Mouse (Mus musculus) erythroblast, embryonic 14.5 days (primary cell): ENCODE data around the gene Sept8. TPM values are rescaled to one million over a fixed set of nuclear protein-coding genes. Genes with fewer than 3 reads are reported as not detected.

ENCODE experiments used
- H3K27me3 ChIP-seq: 2 replicates; pipeline ENCODE4 v1.6.1; 2012; ENCODE audit warnings: inconsistent platforms; ENCODE audit not compliant: control insufficient read depth
- H3K36me3 ChIP-seq: 2 replicates; pipeline ENCODE4 v1.6.1; 2012; ENCODE audit warnings: mild to moderate bottlenecking, inconsistent platforms; ENCODE audit not compliant: control insufficient read depth
- H3K4me1 ChIP-seq: 2 replicates; pipeline ENCODE4 v1.6.1; 2012; ENCODE audit warnings: inconsistent platforms; ENCODE audit not compliant: control insufficient read depth
- H3K4me3 ChIP-seq: replicated peaks from 2 replicates; pipeline ENCODE3; 2012; ENCODE audit warnings: moderate library complexity, mild to moderate bottlenecking, inconsistent platforms
- H3K9me3 ChIP-seq: 2 replicates; pipeline ENCODE4 v1.6.1; 2012; ENCODE audit warnings: low read length, inconsistent platforms, mixed read lengths; ENCODE audit not compliant: control insufficient read depth
- GATA1 ChIP-seq: IDR thresholded peaks from 2 replicates; pipeline ENCODE4 v1.6.1; 2012; ENCODE audit warnings: low read length, inconsistent platforms, mixed read lengths
- TAL1 ChIP-seq: IDR thresholded peaks from 3 replicates; pipeline ENCODE4 v1.6.1; 2012; ENCODE audit warnings: low read length, inconsistent platforms, mixed read lengths
- polyA plus RNA-seq: library from polyadenylated mRNA; stranded (reverse); fragments of >175 nt; gene quantifications from 2 replicates; pipeline ENCODE4 v1.2.3, GENCODE M21; 2012

The Sept8 gene
- 7.5 and 7.8 TPM in 2 replicates for polyA plus RNA-seq

GRCm38 (mm10) chr11:53519207-53520121 is at the start of gene Sept8:
Gene Sept8, plus strand, starts transcription at chr11:53519257.
- H3K27me3 ChIP-seq: no peaks in the 10 kb centered on the region
- H3K4me3 ChIP-seq: peak within 1 kb of the TSS; percentile 77
- peaks cover 25% of the 10 kb centered on the region for H3K36me3 ChIP-seq
- no peaks in the 10 kb centered on the region for H3K9me3 ChIP-seq
- H3K4me1 ChIP-seq: peaks cover 86% of the 10 kb centered on the region
- no peak for TF ChIP-seq TAL1
- no peak for TF ChIP-seq GATA1

GRCm38 (mm10) chr11:53469294-53469967 is 49.6 kb upstream of the Sept8 start:
- Histone ChIP-seq H3K4me3 (no peak overlapping the region), H3K4me1 (peaks cover 19% of the 10 kb centered on the region), H3K9me3 (peaks cover 3% of the 10 kb centered on the region), H3K36me3 (no peaks in the 10 kb centered on the region), H3K27me3 (peaks cover 94% of the 10 kb centered on the region)
- no peak for TF ChIP-seq TAL1
- TF ChIP-seq GATA1: no peak

- Histone ChIP-seq H3K9me3 (no peaks in the 10 kb centered on the region), H3K36me3 (no peaks in the 10 kb centered on the region), H3K4me1 (peaks cover 19% of the 10 kb centered on the region), H3K27me3 (peaks cover 94% of the 10 kb centered on the region), H3K4me3 (no peak within 1 kb of the TSS)
- TF ChIP-seq GATA1 (no peak), TAL1 (no peak)
Observed at GRCm38 (mm10) chr11:53469968-53470695, 48.9 kb upstream of the Sept8 start, which contains the start of gene Gm9837. Gene Gm9837, minus strand, starts transcription at chr11:53470479.

GRCm38 (mm10) chr11:53472709-53473108 is 46.3 kb upstream of the Sept8 start:
- H3K4me3 ChIP-seq: no peak overlapping the region
- TF ChIP-seq GATA1 (no peak), TAL1 (no peak)
- peaks cover 17% of the 10 kb centered on the region for H3K36me3 ChIP-seq
- peaks cover 19% of the 10 kb centered on the region for H3K4me1 ChIP-seq
- no peaks in the 10 kb centered on the region for H3K9me3 ChIP-seq
- H3K27me3 ChIP-seq: peaks cover 94% of the 10 kb centered on the region

- Histone ChIP-seq H3K27me3 (peaks cover 91% of the 10 kb centered on the region), H3K4me1 (peaks cover 39% of the 10 kb centered on the region), H3K36me3 (peaks cover 34% of the 10 kb centered on the region), H3K4me3 (no peak overlapping the region), H3K9me3 (peaks cover 13% of the 10 kb centered on the region)
- no peak for TF ChIP-seq TAL1
- no peak for TF ChIP-seq GATA1
Observed at GRCm38 (mm10) chr11:53475620-53476019, 43.4 kb upstream of the Sept8 start.

- Histone ChIP-seq H3K4me1 (peaks cover 60% of the 10 kb centered on the region), H3K27me3 (peaks cover 72% of the 10 kb centered on the region), H3K36me3 (peaks cover 37% of the 10 kb centered on the region), H3K4me3 (peak overlapping the region; percentile 97), H3K9me3 (peaks cover 13% of the 10 kb centered on the region)
- TF ChIP-seq TAL1: no peak
- TF ChIP-seq GATA1: no peak
Observed at GRCm38 (mm10) chr11:53477833-53478232, 41.2 kb upstream of the Sept8 start.

GRCm38 (mm10) chr11:53478383-53479170 is 40.5 kb upstream of the Sept8 start:
- Histone ChIP-seq H3K4me1 (peaks cover 67% of the 10 kb centered on the region), H3K9me3 (peaks cover 13% of the 10 kb centered on the region), H3K36me3 (peaks cover 37% of the 10 kb centered on the region), H3K27me3 (peaks cover 66% of the 10 kb centered on the region), H3K4me3 (peak overlapping the region; percentile 97)
- TF ChIP-seq GATA1 (no peak), TAL1 (no peak)

- TF ChIP-seq GATA1: no peak
- no peak for TF ChIP-seq TAL1
- Histone ChIP-seq H3K36me3 (peaks cover 37% of the 10 kb centered on the region), H3K9me3 (peaks cover 13% of the 10 kb centered on the region), H3K4me1 (peaks cover 74% of the 10 kb centered on the region), H3K4me3 (peak overlapping the region; percentile 97), H3K27me3 (peaks cover 59% of the 10 kb centered on the region)
Observed at GRCm38 (mm10) chr11:53479171-53479782, 39.8 kb upstream of the Sept8 start.
